Mouse (Mus musculus): Measurements from ENCODE around the gene Adamts2.

DNA sequence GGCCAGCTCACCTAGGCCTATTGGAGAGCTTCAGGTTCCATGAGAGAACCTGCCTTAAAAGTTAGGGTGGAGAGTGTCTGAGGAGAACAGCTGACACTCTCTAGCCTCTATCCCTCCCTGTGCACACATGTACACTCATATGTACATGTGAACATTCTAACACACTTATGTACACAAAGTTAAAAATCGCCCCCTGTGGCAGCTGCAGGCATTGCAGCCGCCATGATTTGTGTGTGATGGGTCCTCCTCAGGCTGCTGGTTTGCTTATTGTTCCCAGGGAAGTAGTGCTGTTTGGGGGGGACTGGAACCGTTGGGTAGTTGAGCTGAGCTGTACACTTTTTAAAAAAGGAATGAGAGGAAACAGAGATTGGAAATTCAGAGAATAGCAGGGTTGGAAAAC is 14.1 kb upstream of the Adamts2 start:
- TF ChIP-seq CTCF (IDR thresholded peaks at IDR 0.05; ENCODE audit: low read depth, low read length) (peak; percentile 73), POLR2A (IDR thresholded peaks at IDR 0.05; ENCODE audit: extremely low read depth, insufficient read depth, low read length) (no peak)
